Mouse (Mus musculus): ENCODE measurements around the gene Tmem14c.

Gene Tmem14c

GRCm38 (mm10) chr13:41047280-41047679 is 31.2 kb downstream of the Tmem14c start:
- Histone ChIP-seq H3K27me3 (ENCODE audit: insufficient read depth, low read length) (no peaks in the 10 kb centered on the region), H3K4me1 (replicated peaks; ENCODE audit: low read depth, low read length) (no peaks in the 10 kb centered on the region), H3K4me3 (replicated peaks; ENCODE audit: low read length) (no peak overlapping the region), H3K36me3 (ENCODE audit: insufficient read depth, low read length) (no peaks in the 10 kb centered on the region), H3K9me3 (ENCODE audit: low read length) (no peaks in the 10 kb centered on the region)
- TF ChIP-seq CTCF (conservative IDR thresholded peaks at IDR 0.05; ENCODE audit: low read length), result no peak
- TF ChIP-seq NANOG (IDR thresholded peaks at IDR 0.05; ENCODE audit: borderline replicate concordance, low read length), result no peak
- TF ChIP-seq POU5F1 (IDR thresholded peaks at IDR 0.05; ENCODE audit: borderline replicate concordance, low read length), result no peak

GRCm38 (mm10) chr13:41051965-41052364 is 35.9 kb downstream of the Tmem14c start:
- Histone ChIP-seq H3K36me3 (ENCODE audit: insufficient read depth, low read length) (no peaks in the 10 kb centered on the region), H3K9me3 (ENCODE audit: low read length) (no peaks in the 10 kb centered on the region), H3K4me3 (replicated peaks; ENCODE audit: low read length) (no peak overlapping the region), H3K27me3 (ENCODE audit: insufficient read depth, low read length) (no peaks in the 10 kb centered on the region; the same call in 1 of the 2 replicates), H3K4me1 (replicated peaks; ENCODE audit: low read depth, low read length) (no peaks in the 10 kb centered on the region)
- TF ChIP-seq NANOG (IDR thresholded peaks at IDR 0.05; ENCODE audit: borderline replicate concordance, low read length) (no peak), CTCF (conservative IDR thresholded peaks at IDR 0.05; ENCODE audit: low read length) (no peak), POU5F1 (IDR thresholded peaks at IDR 0.05; ENCODE audit: borderline replicate concordance, low read length) (no peak)

- TF ChIP-seq POU5F1 (IDR thresholded peaks at IDR 0.05; ENCODE audit: borderline replicate concordance, low read length) (no peak), NANOG (IDR thresholded peaks at IDR 0.05; ENCODE audit: borderline replicate concordance, low read length) (no peak), CTCF (conservative IDR thresholded peaks at IDR 0.05; ENCODE audit: low read length) (no peak)
- H3K36me3 ChIP-seq (ENCODE audit: insufficient read depth, low read length), result no peaks in the 10 kb centered on the region
- H3K4me3 ChIP-seq (replicated peaks; ENCODE audit: low read length), result no peak overlapping the region
- H3K27me3 ChIP-seq (ENCODE audit: insufficient read depth, low read length), result no peaks in the 10 kb centered on the region
- no peaks in the 10 kb centered on the region for H3K4me1 ChIP-seq (replicated peaks; ENCODE audit: low read depth, low read length)
- H3K9me3 ChIP-seq (ENCODE audit: low read length), result no peaks in the 10 kb centered on the region
Observed at GRCm38 (mm10) chr13:41067618-41068017, 51.5 kb downstream of the Tmem14c start.

GRCm38 (mm10) chr13:41071617-41072016 is 55.5 kb downstream of the Tmem14c start:
- Histone ChIP-seq H3K4me3 (replicated peaks; ENCODE audit: low read length) (no peak overlapping the region), H3K36me3 (ENCODE audit: insufficient read depth, low read length) (no peaks in the 10 kb centered on the region), H3K27me3 (ENCODE audit: insufficient read depth, low read length) (peaks cover 15% of the 10 kb centered on the region), H3K9me3 (ENCODE audit: low read length) (no peaks in the 10 kb centered on the region), H3K4me1 (replicated peaks; ENCODE audit: low read depth, low read length) (peaks cover 4% of the 10 kb centered on the region; the same call in 1 of the 2 replicates)
- TF ChIP-seq NANOG (IDR thresholded peaks at IDR 0.05; ENCODE audit: borderline replicate concordance, low read length), result no peak
- no peak for TF ChIP-seq POU5F1 (IDR thresholded peaks at IDR 0.05; ENCODE audit: borderline replicate concordance, low read length)
- TF ChIP-seq CTCF (conservative IDR thresholded peaks at IDR 0.05; ENCODE audit: low read length), result no peak

Measured in E14TG2a.4 (cell line).